Mouse (Mus musculus): ENCODE data around the gene St6galnac6.

GRCm38 (mm10) chr2:32661509-32662107 lies 62.1 kb downstream of the St6galnac6 start:
- TF ChIP-seq CTCF (IDR thresholded peaks at IDR 0.05; ENCODE audit: low read depth, low read length): no peak
- no peak for TF ChIP-seq POLR2A (IDR thresholded peaks at IDR 0.05; ENCODE audit: extremely low read depth, insufficient read depth, low read length)

Data from liver, adult 2 months (tissue).